Mouse (Mus musculus): Measurements from ENCODE around the gene Fam47c.

The Fam47c gene

GRCm38 (mm10) chrX:78737463-78737862, at the start of gene Fam47c:
Fam47c (plus strand) TSS chrX:78737763.
- DNase-seq, result no peak

GRCm38 (mm10) chrX:78769408-78769807, 31.8 kb downstream of the Fam47c start:
- no peak for DNase-seq

GRCm38 (mm10) chrX:78777078-78777477, 39.5 kb downstream of the Fam47c start:
- no peak for DNase-seq

Measured in layer of hippocampus, adult 9-11 months (tissue).